Mouse (Mus musculus) MEL (cell line): Measurements from ENCODE around the gene Galnt3. TPM values are rescaled to one million over a fixed set of nuclear protein-coding genes. Genes with fewer than 3 reads are reported as not detected.

Experiments used
- DNase-seq: peaks from one replicate; pipeline ENCODE4 v3.0.0; 2011; ENCODE audit warnings: low read depth, low spot score
- H3K27ac ChIP-seq: 2 replicates; pipeline ENCODE4 v1.5.1; 2012; ENCODE audit warnings: low read depth, mild to moderate bottlenecking, control low read depth, low read length, moderate library complexity; ENCODE audit not compliant: control insufficient read depth
- H3K27me3 ChIP-seq, 2 experiments: fragments of 150-350 bp in 1 of 2; sonication (generic) in 1 of 2; 2 replicates each; pipeline ENCODE4 v1.6.1; 2012; ENCODE audit warnings: low read length in 2 of 2, mild to moderate bottlenecking in 2 of 2, improper control_type of control experiment in 1 of 2, moderate library complexity in 1 of 2; ENCODE audit not compliant: insufficient read depth in 2 of 2, control insufficient read depth in 1 of 2
- H3K36me3 ChIP-seq, 2 experiments: 2 replicates each; pipeline ENCODE4 v1.6.1; 2012 to 2014; ENCODE audit warnings: low read length in 2 of 2, improper control_type of control experiment in 1 of 2, inconsistent platforms in 1 of 2, mild to moderate bottlenecking in 1 of 2; ENCODE audit not compliant: insufficient read depth in 2 of 2, control insufficient read depth in 1 of 2
- H3K4me1 ChIP-seq, 2 experiments: fragments of 150-350 bp in 1 of 2; sonication (generic) in 1 of 2; 2 replicates each; pipeline ENCODE4 v1.6.1; 2012; ENCODE audit warnings: low read length in 2 of 2, improper control_type of control experiment in 1 of 2, mild to moderate bottlenecking in 1 of 2; ENCODE audit not compliant: insufficient read depth in 2 of 2, control insufficient read depth in 1 of 2
- H3K4me3 ChIP-seq, 2 experiments: fragments of 150-350 bp in 1 of 2; sonication (generic) in 1 of 2; 2 replicates each; pipeline ENCODE4 v1.5.1; 2012; ENCODE audit warnings: low read depth in 2 of 2, low read length in 2 of 2, mild to moderate bottlenecking in 2 of 2, moderate library complexity in 2 of 2, control low read depth in 1 of 2, improper control_type of control experiment in 1 of 2; ENCODE audit not compliant: control insufficient read depth in 1 of 2, insufficient read depth in 1 of 2
- H3K79me2 ChIP-seq: 2 replicates; pipeline ENCODE4 v1.6.1; 2012; ENCODE audit warnings: mild to moderate bottlenecking, low read length, moderate library complexity; ENCODE audit not compliant: control insufficient read depth, poor library complexity, insufficient read depth
- H3K9ac ChIP-seq: 2 replicates; pipeline ENCODE4 v1.6.1; 2012; ENCODE audit warnings: low read depth, mild to moderate bottlenecking, control low read depth, low read length, moderate library complexity; ENCODE audit not compliant: control insufficient read depth, poor library complexity, severe bottlenecking
- H3K9me3 ChIP-seq: fragments of 150-350 bp; sonication (generic); replicated peaks from 2 replicates; pipeline ENCODE4 v1.6.1; 2012; ENCODE audit warnings: mild to moderate bottlenecking, low read length, improper control_type of control experiment, moderate library complexity; ENCODE audit not compliant: insufficient read depth
- BHLHE40 ChIP-seq: IDR thresholded peaks from 2 replicates; pipeline ENCODE4 v1.6.1; 2012; ENCODE audit warnings: low read depth, mild to moderate bottlenecking, inconsistent platforms, low read length, improper control_type of control experiment, borderline replicate concordance
- CHD2 ChIP-seq: IDR thresholded peaks from 2 replicates; pipeline ENCODE4 v1.6.1; 2011; ENCODE audit warnings: low read length, improper control_type of control experiment
- E2F4 ChIP-seq: IDR thresholded peaks from 2 replicates; pipeline ENCODE4 v1.6.1; 2011; ENCODE audit warnings: low read depth, low read length, improper control_type of control experiment, borderline replicate concordance
- ETS1 ChIP-seq: IDR thresholded peaks from 2 replicates; pipeline ENCODE4 v1.6.1; 2012; ENCODE audit warnings: low read depth, mild to moderate bottlenecking, inconsistent platforms, low read length, improper control_type of control experiment, moderate library complexity
- GATA1 ChIP-seq: IDR thresholded peaks from 2 replicates; pipeline ENCODE4 v1.6.1; 2011; ENCODE audit warnings: low read depth, low read length, improper control_type of control experiment
- HCFC1 ChIP-seq: IDR thresholded peaks from 2 replicates; pipeline ENCODE4 v1.6.1; 2012; ENCODE audit warnings: low read depth, mild to moderate bottlenecking, inconsistent platforms, low read length, improper control_type of control experiment, moderate library complexity
- MAFK ChIP-seq: IDR thresholded peaks from 2 replicates; pipeline ENCODE4 v1.6.1; 2011; ENCODE audit warnings: low read depth, mild to moderate bottlenecking, low read length, improper control_type of control experiment, borderline replicate concordance
- MAX ChIP-seq: IDR thresholded peaks from 2 replicates; pipeline ENCODE4 v1.6.1; 2011; ENCODE audit warnings: low read length, improper control_type of control experiment
- MXI1 ChIP-seq: IDR thresholded peaks from 2 replicates; pipeline ENCODE4 v1.6.1; 2011; ENCODE audit warnings: mild to moderate bottlenecking, low read depth, low read length, improper control_type of control experiment
- MYC ChIP-seq: IDR thresholded peaks from 2 replicates; pipeline ENCODE4 v1.6.1; 2011; ENCODE audit warnings: low read depth, mild to moderate bottlenecking, low read length, improper control_type of control experiment, moderate library complexity
- NELFE ChIP-seq: IDR thresholded peaks from 2 replicates; pipeline ENCODE4 v1.6.1; 2011; ENCODE audit warnings: low read depth, low read length, improper control_type of control experiment
- NRF1 ChIP-seq: IDR thresholded peaks from 2 replicates; pipeline ENCODE4 v1.6.1; 2014; ENCODE audit warnings: low read depth, mild to moderate bottlenecking, inconsistent platforms, low read length, improper control_type of control experiment, moderate library complexity; ENCODE audit not compliant: poor library complexity, insufficient read depth, severe bottlenecking
- POLR2AphosphoS2 ChIP-seq: IDR thresholded peaks from 2 replicates; pipeline ENCODE4 v1.6.1; 2011; ENCODE audit warnings: low read length, improper control_type of control experiment
- POLR2AphosphoS5 ChIP-seq: IDR thresholded peaks from 2 replicates; pipeline ENCODE4 v1.6.1; 2012; ENCODE audit warnings: low read depth, borderline replicate concordance, mild to moderate bottlenecking, inconsistent platforms, low read length, moderate library complexity, mixed read lengths
- RCOR1 ChIP-seq: IDR thresholded peaks from 2 replicates; pipeline ENCODE4 v1.6.1; 2012; ENCODE audit warnings: low read depth, mild to moderate bottlenecking, inconsistent platforms, low read length, improper control_type of control experiment
- SMC3 ChIP-seq: IDR thresholded peaks from 2 replicates; pipeline ENCODE4 v1.6.1; 2011; ENCODE audit warnings: low read depth, low read length, improper control_type of control experiment
- TCF12 ChIP-seq: IDR thresholded peaks from 2 replicates; pipeline ENCODE4 v1.6.1; 2014; ENCODE audit warnings: low read depth, mild to moderate bottlenecking, inconsistent platforms, low read length, improper control_type of control experiment, moderate library complexity
- UBTF ChIP-seq: IDR thresholded peaks from 2 replicates; pipeline ENCODE4 v1.6.1; 2012; ENCODE audit warnings: low read depth, mild to moderate bottlenecking, inconsistent platforms, low read length, improper control_type of control experiment, moderate library complexity, borderline replicate concordance; ENCODE audit not compliant: insufficient read depth
- ZKSCAN1 ChIP-seq: IDR thresholded peaks from 2 replicates; pipeline ENCODE4 v1.6.1; 2012; ENCODE audit warnings: low read depth, mild to moderate bottlenecking, inconsistent platforms, low read length, improper control_type of control experiment, moderate library complexity
- polyA plus RNA-seq, 2 experiments: library from polyadenylated mRNA; stranded (reverse) in 1 of 2; unstranded in 1 of 2; fragments of >175 nt in 1 of 2; fragments of >200 nt in 1 of 2; gene quantifications; 2 replicates each; pipeline versions ENCODE4 v1.2.1 to v1.2.4; 2012; ENCODE audit warnings: low replicate concordance in 2 of 2, low read depth in 1 of 2; ENCODE audit not compliant: insufficient read length in 2 of 2, insufficient read depth in 1 of 2, missing spikeins in 1 of 2
- total RNA-seq: library from RNA; depleted of rRNA; stranded (reverse); fragments of 300-350 nt; gene quantifications from 2 replicates; pipeline ENCODE4 v1.2.3, GENCODE M21; 2012

The Galnt3 gene
- total and polyA plus RNA-seq, 3 experiments, result not detected

DNA sequence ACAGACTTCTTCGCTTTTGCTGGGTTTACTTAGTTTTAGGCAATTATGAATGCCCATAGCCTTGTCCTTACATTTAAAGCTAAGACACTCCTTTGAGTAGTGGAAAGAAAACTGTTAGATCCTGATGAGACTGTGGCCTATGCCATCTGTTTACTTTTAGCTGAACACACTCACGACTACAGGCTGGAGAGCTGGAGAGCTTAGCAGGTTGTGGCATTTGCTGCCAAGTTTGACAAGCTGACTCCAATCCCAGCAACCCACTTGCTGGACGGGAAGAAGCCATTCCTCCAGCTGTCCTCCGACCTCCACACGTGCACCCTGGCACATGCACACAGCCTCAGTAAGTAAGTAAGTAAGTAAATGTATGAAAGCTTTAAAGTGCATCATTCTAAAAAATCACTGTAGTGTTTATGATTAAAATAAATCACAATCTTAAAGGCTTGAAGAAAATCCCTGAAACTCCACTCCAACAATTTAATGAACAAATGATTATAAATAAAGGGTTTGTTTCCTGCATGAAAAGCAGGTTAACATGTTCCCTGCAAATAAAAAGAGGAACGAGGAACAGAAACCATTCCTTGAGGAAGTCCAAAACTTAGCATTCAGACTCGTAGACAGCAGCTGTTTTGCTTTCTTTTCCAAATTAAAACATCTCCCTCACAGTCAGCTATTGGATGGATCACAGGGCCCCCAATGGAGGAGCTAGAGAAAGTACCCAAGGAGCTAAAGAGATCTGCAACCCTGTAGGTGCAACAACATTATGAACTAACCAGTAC is 33.5 kb upstream of the Galnt3 start:
- no peaks in the 10 kb centered on the region for H3K27me3 ChIP-seq
- TF ChIP-seq NRF1, result no peak
- TF ChIP-seq ETS1, result no peak
- TF ChIP-seq POLR2AphosphoS2, result no peak
- TF ChIP-seq MYC, result no peak
- no peak for TF ChIP-seq MXI1
- TF ChIP-seq E2F4, result no peak
- no peak for TF ChIP-seq GATA1
- TF ChIP-seq BHLHE40, result no peak
- no peak for TF ChIP-seq TCF12
- TF ChIP-seq HCFC1, result no peak
- no peak for TF ChIP-seq MAFK
- TF ChIP-seq POLR2AphosphoS5, result no peak
- no peak for TF ChIP-seq ZKSCAN1
- H3K27ac ChIP-seq, result no peak overlapping the region
- no peak for DNase-seq
- no peak overlapping the region for H3K4me3 ChIP-seq
- no peak overlapping the region for H3K9ac ChIP-seq
- H3K9me3 ChIP-seq, result no peaks in the 10 kb centered on the region
- H3K79me2 ChIP-seq, result no peaks in the 10 kb centered on the region
- no peaks in the 10 kb centered on the region for H3K36me3 ChIP-seq
- H3K4me1 ChIP-seq, result no peaks in the 10 kb centered on the region

DNA sequence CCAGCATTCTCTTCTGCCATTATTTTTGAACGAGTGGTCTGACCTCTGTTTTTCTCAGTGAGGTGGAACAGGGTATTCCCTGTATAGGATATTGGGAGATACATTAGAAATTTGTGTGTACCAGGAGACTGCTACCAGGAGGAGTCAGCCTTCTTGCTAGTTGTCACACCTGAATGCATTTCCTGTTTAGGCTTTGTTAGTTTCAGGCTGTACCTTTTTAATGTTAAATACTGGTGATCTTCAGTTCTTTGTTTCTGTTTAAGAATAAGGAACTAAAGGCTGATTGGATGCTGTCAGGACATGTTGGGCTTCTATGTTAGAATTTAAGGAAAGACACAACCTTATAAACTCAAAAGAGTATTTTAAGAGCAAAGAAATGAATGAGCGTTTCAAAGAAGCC is 26.6 kb upstream of the Galnt3 start:
- no peak overlapping the region for H3K27ac ChIP-seq
- H3K9me3 ChIP-seq, result no peaks in the 10 kb centered on the region
- no peaks in the 10 kb centered on the region for H3K79me2 ChIP-seq
- TF ChIP-seq UBTF (no peak), CHD2 (no peak), SMC3 (no peak), RCOR1 (no peak), NELFE (no peak), MAX (no peak)
- TF ChIP-seq, all 39 proteins: peak for 0
- H3K27me3 ChIP-seq, result no peaks in the 10 kb centered on the region
- no peaks in the 10 kb centered on the region for H3K36me3 ChIP-seq
- H3K9ac ChIP-seq, result no peak overlapping the region
- no peak for DNase-seq
- H3K4me1 ChIP-seq, result no peaks in the 10 kb centered on the region
- no peak overlapping the region for H3K4me3 ChIP-seq
